Mouse (Mus musculus) kidney, embryonic 14.5 days (tissue): ENCODE data around the gene BC034090. TPM values are rescaled to one million over a fixed set of nuclear protein-coding genes. Genes with fewer than 3 reads are reported as not detected.
A peak's percentile ranks its signal among the peaks of the same experiment; 100 is the strongest.

Source experiments
- ATAC-seq: fragments of 200-750 bp; cut with Nextera tagmentation; 2 replicates; pipeline ENCODE4 v1.8.0; 2017; ENCODE audit warnings: moderate number of reproducible peaks, mild to moderate bottlenecking, moderate TSS enrichment, moderate library complexity; ENCODE audit not compliant: low FRiP score, low TSS enrichment
- H3K27ac ChIP-seq: fragments of 300-500 bp; sonication (generic); 2 replicates; pipeline ENCODE4 v1.5.1; 2014; ENCODE audit warnings: low read depth, mild to moderate bottlenecking, low read length, moderate library complexity, mixed read lengths
- H3K27me3 ChIP-seq: fragments of 300-500 bp; sonication (generic); 2 replicates; pipeline ENCODE4 v1.6.1; 2014; ENCODE audit warnings: mild to moderate bottlenecking, low read length; ENCODE audit not compliant: control insufficient read depth, insufficient read depth
- H3K36me3 ChIP-seq: fragments of 300-500 bp; sonication (generic); 2 replicates; pipeline ENCODE4 v1.6.1; 2014; ENCODE audit warnings: low read length, mixed read lengths; ENCODE audit not compliant: control insufficient read depth, insufficient read depth
- H3K4me1 ChIP-seq: fragments of 300-500 bp; sonication (generic); 2 replicates; pipeline ENCODE4 v1.6.1; 2014; ENCODE audit warnings: low read length, mixed read lengths; ENCODE audit not compliant: control insufficient read depth, insufficient read depth
- H3K4me2 ChIP-seq: fragments of 300-500 bp; sonication (generic); replicated peaks from 2 replicates; pipeline ENCODE4 v1.6.1; 2014; ENCODE audit warnings: low read depth, mild to moderate bottlenecking, low read length
- H3K4me3 ChIP-seq: fragments of 300-500 bp; sonication (generic); 2 replicates; pipeline ENCODE4 v1.5.1; 2014; ENCODE audit warnings: mild to moderate bottlenecking, low read length
- H3K9ac ChIP-seq: fragments of 300-500 bp; sonication (generic); 2 replicates; pipeline ENCODE4 v1.6.1; 2014; ENCODE audit warnings: low read depth, mild to moderate bottlenecking, low read length, moderate library complexity
- H3K9me3 ChIP-seq: fragments of 300-500 bp; sonication (generic); 2 replicates; pipeline ENCODE4 v1.6.1; 2016; ENCODE audit warnings: low read length; ENCODE audit not compliant: control insufficient read depth
- WGBS: fragments of 180-500 bp; shearing (Covaris S2); extraction: QIAGEN DNeasy Blood & Tissue Kit; methylation state at CpG from one replicate; pipeline ENCODE4 v1.1.7; 2014; 5-methylcytosine and 5-hydroxymethylcytosine counted together
- polyA plus RNA-seq: library from polyadenylated mRNA; unstranded; fragments of >200 nt; fragmentation: Nextera tagmentation; extraction: Ambion mirVana; gene quantifications from 2 replicates; pipeline ENCODE4 v1.2.1, GENCODE M21; 2014

The BC034090 gene
- polyA plus RNA-seq, 1 experiment from 2014 or later: 4.9 TPM

- no peaks in the 10 kb centered on the region for H3K27me3 ChIP-seq
- H3K9ac ChIP-seq: no peak overlapping the region
- no peak overlapping the region for H3K27ac ChIP-seq
- no peak for ATAC-seq
- WGBS: 83% methylated on average over 4 of the region's 4 CpGs
- H3K4me3 ChIP-seq: no peak overlapping the region
- H3K4me1 ChIP-seq: peaks cover 23% of the 10 kb centered on the region
- H3K9me3 ChIP-seq: no peaks in the 10 kb centered on the region
- no peak overlapping the region for H3K4me2 ChIP-seq
- peaks cover 13% of the 10 kb centered on the region; the same call in 1 of the 2 replicates for H3K36me3 ChIP-seq
Observed at GRCm38 (mm10) chr1:155239169-155239568, 5.1 kb downstream of the BC034090 start.

DNA sequence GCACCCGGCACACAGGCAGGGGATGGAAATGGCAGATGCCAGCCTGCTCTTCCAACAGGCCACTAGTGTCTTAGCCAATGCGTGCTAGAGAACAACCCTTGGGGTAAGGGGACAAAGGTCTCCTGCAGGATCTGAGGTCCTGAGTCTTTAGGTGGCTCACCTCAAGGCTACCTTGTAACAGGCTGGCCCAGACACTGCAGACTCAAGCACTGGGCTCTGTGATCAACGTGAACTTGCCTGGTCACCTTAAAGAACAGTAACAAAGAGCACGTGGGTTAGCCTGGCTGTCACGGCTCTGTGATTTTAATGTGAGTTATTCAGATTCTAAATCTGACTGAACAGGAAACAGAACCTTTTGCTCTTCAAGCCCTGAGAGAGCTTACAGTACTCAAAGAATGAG, 6.1 kb downstream of the BC034090 start:
- WGBS: 52% methylated on average over 5 of the region's 5 CpGs
- H3K4me3 ChIP-seq: no peak overlapping the region
- no peaks in the 10 kb centered on the region for H3K27me3 ChIP-seq
- no peak overlapping the region for H3K4me2 ChIP-seq
- ATAC-seq: peak; percentile 18; the same call in 1 of the 2 replicates
- no peaks in the 10 kb centered on the region for H3K9me3 ChIP-seq
- H3K36me3 ChIP-seq: peaks cover 13% of the 10 kb centered on the region; the same call in 1 of the 2 replicates
- no peak overlapping the region for H3K9ac ChIP-seq
- peaks cover 33% of the 10 kb centered on the region for H3K4me1 ChIP-seq
- peak overlapping the region; percentile 70 for H3K27ac ChIP-seq

DNA sequence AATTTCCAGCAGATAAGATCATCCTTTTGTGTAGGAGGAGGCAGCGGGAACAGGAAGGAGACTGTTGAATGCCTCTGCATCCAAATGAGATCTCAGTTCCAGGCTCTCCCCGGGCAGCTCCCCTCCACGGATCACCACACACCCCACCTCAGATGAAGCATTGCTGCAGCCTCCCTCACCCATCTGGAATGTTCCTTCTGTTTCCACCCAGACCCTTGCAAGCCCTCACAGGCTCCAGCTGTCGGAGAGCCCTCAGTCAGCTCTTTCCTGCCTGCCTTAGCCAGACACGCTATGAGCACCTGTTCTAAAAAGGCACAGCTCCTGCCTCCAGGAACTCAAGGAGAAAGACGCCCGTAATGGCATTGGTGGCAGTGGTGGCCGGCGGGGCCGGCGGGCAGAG, 6.9 kb downstream of the BC034090 start:
- Histone ChIP-seq H3K9ac (no peak overlapping the region), H3K36me3 (peaks cover 13% of the 10 kb centered on the region; the same call in 1 of the 2 replicates), H3K27me3 (no peaks in the 10 kb centered on the region), H3K27ac (peak overlapping the region; percentile 70), H3K4me3 (no peak overlapping the region), H3K4me1 (peaks cover 39% of the 10 kb centered on the region), H3K4me2 (no peak overlapping the region), H3K9me3 (no peaks in the 10 kb centered on the region)
- peak; percentile 68 for ATAC-seq
- 54% methylated on average over 11 of the region's 11 CpGs for WGBS

DNA sequence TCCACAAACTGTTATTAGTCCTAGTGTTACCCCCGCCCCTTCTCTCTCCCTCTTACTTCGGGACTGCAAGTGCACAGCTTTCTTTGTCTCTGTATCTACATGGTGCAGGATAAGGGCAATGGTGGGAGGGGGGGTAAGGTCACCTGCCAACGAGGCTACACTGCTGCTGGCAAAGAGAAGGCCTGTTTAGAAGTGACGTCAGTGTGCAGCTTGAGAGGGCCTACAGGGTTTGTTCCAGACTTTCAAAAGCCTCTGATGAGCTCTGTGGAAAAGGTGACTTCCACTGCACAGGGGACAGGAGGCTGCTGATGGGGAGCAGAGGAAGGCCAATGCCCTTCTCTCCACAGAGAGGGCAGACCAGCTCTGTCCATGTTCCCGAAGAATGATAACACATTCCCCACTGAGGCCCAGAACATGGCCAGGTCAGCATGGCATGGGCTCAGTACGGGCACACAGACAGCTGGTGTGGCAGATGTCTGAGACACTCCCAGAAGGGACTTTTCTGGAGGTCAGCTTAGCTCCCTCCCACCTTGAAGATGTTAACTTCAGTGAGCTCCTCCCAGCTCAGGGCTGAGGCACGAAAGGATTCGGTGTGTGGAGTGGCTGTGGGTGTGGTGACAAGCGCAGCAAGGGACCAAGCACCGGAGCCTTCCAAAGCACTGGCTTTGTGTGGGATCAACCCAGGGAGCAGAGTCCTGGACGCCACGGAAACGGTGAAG, 7.8 kb downstream of the BC034090 start:
- 0 out of 2 replicates have a peak overlapping the region, but pooled peaks have one; percentile 4 for H3K9ac ChIP-seq
- H3K4me3 ChIP-seq: no peak overlapping the region
- H3K4me1 ChIP-seq: peaks cover 43% of the 10 kb centered on the region
- peak overlapping the region; percentile 70 for H3K27ac ChIP-seq
- no peak for ATAC-seq
- no peak overlapping the region for H3K4me2 ChIP-seq
- no peaks in the 10 kb centered on the region for H3K9me3 ChIP-seq
- no peaks in the 10 kb centered on the region for H3K27me3 ChIP-seq
- whole genome bisulfite sequencing: 70% methylated on average over 13 of the region's 13 CpGs
- peaks cover 13% of the 10 kb centered on the region; the same call in 1 of the 2 replicates for H3K36me3 ChIP-seq

- Histone ChIP-seq H3K27me3 (no peaks in the 10 kb centered on the region), H3K36me3 (peaks cover 7% of the 10 kb centered on the region; the same call in 1 of the 2 replicates), H3K27ac (no peak overlapping the region), H3K9ac (no peak overlapping the region), H3K4me2 (no peak overlapping the region), H3K9me3 (no peaks in the 10 kb centered on the region), H3K4me3 (no peak overlapping the region), H3K4me1 (peaks cover 43% of the 10 kb centered on the region)
- ATAC-seq: no peak
- 34% methylated on average over 2 of the region's 2 CpGs for WGBS
Observed at GRCm38 (mm10) chr1:155235641-155236040, 8.6 kb downstream of the BC034090 start.

DNA sequence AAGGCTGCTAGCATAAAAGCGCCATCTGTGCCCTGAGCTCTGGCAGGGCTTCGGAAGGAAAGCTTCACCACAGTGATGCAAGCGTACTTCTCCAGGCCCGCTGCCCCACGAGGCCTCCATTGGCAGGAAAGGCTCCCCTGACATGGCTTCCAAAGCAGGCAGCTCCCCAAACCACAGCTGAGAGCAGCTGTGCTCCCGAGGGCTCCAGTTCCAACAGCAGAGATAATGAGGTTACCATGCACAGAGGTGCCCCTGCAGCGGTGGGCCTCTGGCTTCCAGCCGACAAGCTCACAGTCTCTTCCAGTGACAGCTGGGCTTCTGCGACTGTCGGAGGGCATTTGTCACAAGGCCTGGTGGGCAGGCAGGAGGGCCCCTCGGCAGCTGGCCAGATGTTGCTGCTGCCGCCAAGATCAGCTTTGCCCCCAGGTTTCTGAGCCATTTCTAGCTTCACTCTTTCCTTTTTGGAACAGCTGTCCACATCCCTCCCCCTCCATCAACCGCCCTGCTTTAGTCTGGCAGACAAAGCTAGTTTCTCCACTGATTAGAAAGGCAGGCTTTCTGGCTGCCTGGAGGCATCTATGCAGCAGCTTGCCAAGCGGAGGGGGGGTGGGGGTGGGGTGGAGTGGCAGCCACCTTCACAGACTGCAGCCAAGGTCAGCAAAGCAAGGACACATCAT, 10.2 kb downstream of the BC034090 start:
- no peak overlapping the region for H3K4me3 ChIP-seq
- peak overlapping the region; percentile 25; the same call in 1 of the 2 replicates for H3K9ac ChIP-seq
- ATAC-seq: no peak; the same call in 1 of the 2 replicates
- no peaks in the 10 kb centered on the region for H3K27me3 ChIP-seq
- H3K27ac ChIP-seq: peak overlapping the region; percentile 86
- no peaks in the 10 kb centered on the region for H3K9me3 ChIP-seq
- H3K36me3 ChIP-seq: no peaks in the 10 kb centered on the region
- WGBS: 26% methylated on average over 14 of the region's 14 CpGs
- H3K4me2 ChIP-seq: no peak overlapping the region
- H3K4me1 ChIP-seq: peaks cover 53% of the 10 kb centered on the region

- H3K9me3 ChIP-seq: no peaks in the 10 kb centered on the region
- H3K36me3 ChIP-seq: no peaks in the 10 kb centered on the region
- no peak for ATAC-seq
- H3K4me3 ChIP-seq: no peak overlapping the region
- H3K27me3 ChIP-seq: no peaks in the 10 kb centered on the region
- WGBS: 77% methylated on average over 9 of the region's 9 CpGs
- peak overlapping the region; percentile 86 for H3K27ac ChIP-seq
- H3K4me1 ChIP-seq: peaks cover 51% of the 10 kb centered on the region
- no peak overlapping the region for H3K9ac ChIP-seq
- no peak overlapping the region for H3K4me2 ChIP-seq
Observed at GRCm38 (mm10) chr1:155233378-155233777, 10.9 kb downstream of the BC034090 start.

DNA sequence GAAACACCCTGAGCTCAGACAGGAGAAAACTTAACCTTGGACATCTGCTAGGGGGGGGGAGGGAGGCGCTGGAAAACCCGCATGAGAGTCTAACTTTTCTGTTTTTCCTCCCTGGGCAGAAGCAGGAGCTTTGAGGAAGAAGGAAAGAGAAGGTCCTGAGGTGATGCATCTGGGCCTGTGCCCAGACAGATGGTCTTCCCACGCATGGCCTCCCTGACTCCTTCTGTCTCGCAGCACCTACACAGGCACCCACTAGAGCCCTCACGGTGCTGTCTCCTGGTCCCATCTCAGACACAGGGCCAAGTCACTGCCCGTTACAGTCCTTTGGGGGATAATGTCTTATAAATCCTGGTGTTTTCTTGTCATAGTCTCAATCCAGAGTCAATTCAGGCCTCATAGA, 11.5 kb downstream of the BC034090 start:
- ATAC-seq: no peak
- Histone ChIP-seq H3K36me3 (no peaks in the 10 kb centered on the region), H3K4me1 (peaks cover 49% of the 10 kb centered on the region), H3K9me3 (no peaks in the 10 kb centered on the region), H3K9ac (no peak overlapping the region), H3K4me3 (no peak overlapping the region), H3K27me3 (no peaks in the 10 kb centered on the region), H3K4me2 (no peak overlapping the region), H3K27ac (peak overlapping the region; percentile 86)
- 50% methylated on average over 6 of the region's 6 CpGs for WGBS

- Histone ChIP-seq H3K9ac (no peak overlapping the region), H3K4me3 (no peak overlapping the region), H3K9me3 (no peaks in the 10 kb centered on the region), H3K36me3 (no peaks in the 10 kb centered on the region), H3K27ac (peak overlapping the region; percentile 86), H3K4me1 (peaks cover 49% of the 10 kb centered on the region), H3K4me2 (no peak overlapping the region), H3K27me3 (no peaks in the 10 kb centered on the region)
- no peak for ATAC-seq
- WGBS: 60% methylated on average over 12 of the region's 12 CpGs
Observed at GRCm38 (mm10) chr1:155232385-155232784, 11.9 kb downstream of the BC034090 start.
